Mouse (Mus musculus) gastrocnemius, postnatal 4 days (tissue): ENCODE measurements around the gene Pask. TPM values are rescaled to one million over a fixed set of nuclear protein-coding genes. Genes with fewer than 3 reads are reported as not detected.
A peak's percentile ranks its signal among the peaks of the same experiment; 100 is the strongest.

Experiments used
- DNase-seq, 2 experiments: peaks; one replicate each; pipeline ENCODE4 v3.0.0; 2021 to 2022; ENCODE audit warnings: low spot score in 2 of 2, mixed read lengths in 2 of 2
- microRNA-seq: library from miRNA; unstranded; fragments of <30 nt; microRNA quantifications from one replicate; pipeline ENCODE4 v1.2.0, GENCODE M21; 2021
- total RNA-seq, 2 experiments: library from RNA; stranded (reverse); gene quantifications; 2 replicates each; pipeline ENCODE4 v1.2.3; 2021

Pask gene
- total RNA-seq, 2 experiments from 2014 or later: 6.0 to 6.4 TPM

- no peak for DNase-seq
Observed at GRCm38 (mm10) chr1:93290956-93291355, 52.3 kb downstream of the Pask start.

- DNase-seq: no peak
Observed at GRCm38 (mm10) chr1:93289678-93290214, 53.5 kb downstream of the Pask start.

- DNase-seq: no peak
Observed at GRCm38 (mm10) chr1:93277041-93277440, 66.2 kb downstream of the Pask start.

- DNase-seq: no peak
Observed at GRCm38 (mm10) chr1:93275561-93275960, 67.7 kb downstream of the Pask start.

GRCm38 (mm10) chr1:93272409-93272821, 70.9 kb downstream of the Pask start:
- peak in 1 of 2 experiments; percentile 40 for DNase-seq

GRCm38 (mm10) chr1:93271751-93272150, 71.5 kb downstream of the Pask start:
- DNase-seq: no peak

GRCm38 (mm10) chr1:93270516-93271240, 72.6 kb downstream of the Pask start:
- no peak for DNase-seq

- DNase-seq: no peak
Observed at GRCm38 (mm10) chr1:93268246-93268645, 75.0 kb downstream of the Pask start.

GRCm38 (mm10) chr1:93267207-93267606, 76.1 kb downstream of the Pask start:
- no peak for DNase-seq

Small RNA genes lying within 50 kb of the gene (microRNA-seq; reads per million reads assigned to microRNA genes)
- gene Mir6345: not detected
- gene Mir6901: not detected
- gene Mir6902: not detected

Other genes with a start within 250 kb of the Pask start
- gene Kif1a, start 241.5 kb downstream of the Pask start, total RNA-seq: 1 to 10 TPM; 6.3 to 6.9 TPM
- under 1 TPM in 1 of 2 experiments, not detected in 1; 0.78 TPM for gene Agxt, start 208.2 kb downstream of the Pask start, total RNA-seq
- not detected for gene 2310007B03Rik, start 182.5 kb downstream of the Pask start, total RNA-seq
- gene Crocc2, start 174.8 kb downstream of the Pask start, total RNA-seq: not detected
- gene Sned1, start 107.6 kb downstream of the Pask start, total RNA-seq: 1 to 10 TPM; 6.3 to 9.1 TPM
- gene Mterf4, start 37.6 kb downstream of the Pask start, total RNA-seq: 10 to 100 TPM; 16.8 to 17.4 TPM
- gene Ppp1r7, start 628 bp downstream of the Pask start, total RNA-seq: 10 to 100 TPM; 27.2 to 27.3 TPM
- not detected for gene Ano7, start 30.4 kb upstream of the Pask start, total RNA-seq
- 100 to 1,000 TPM; 255 to 263 TPM for gene Hdlbp, start 135.3 kb upstream of the Pask start, total RNA-seq
- gene Farp2, start 168.6 kb upstream of the Pask start, total RNA-seq: 10 to 100 TPM; 16.0 to 19.2 TPM